Mouse (Mus musculus) frontal cortex, adult 2 months (tissue): ENCODE data around the gene Repin1. TPM values are rescaled to one million over a fixed set of nuclear protein-coding genes. Genes with fewer than 3 reads are reported as not detected.

Source experiments
- polyA plus RNA-seq: library from polyadenylated mRNA; depleted of rRNA; stranded (reverse); fragments of >200 nt; gene quantifications from 2 replicates; pipeline ENCODE4 v1.2.3, GENCODE M21; 2012; rRNA removed

Gene Repin1
- polyA plus RNA-seq, 1 experiment: 85.2 TPM

Other genes with a start within 250 kb of the Repin1 start
- 44.5 and 48.0 TPM in 2 replicates for gene Krba1, start 198.3 kb upstream of the Repin1 start, polyA plus RNA-seq
- 40.7 and 41.4 TPM in 2 replicates for gene Zfp467, start 148.1 kb upstream of the Repin1 start, polyA plus RNA-seq
- 2.0 and 2.2 TPM in 2 replicates for gene Sspo, start 145.7 kb upstream of the Repin1 start, polyA plus RNA-seq
- gene Atp6v0e2, start 56.3 kb upstream of the Repin1 start, polyA plus RNA-seq: 448 and 479 TPM in 2 replicates
- 25.4 and 29.2 TPM in 2 replicates for gene Lrrc61, start 39.1 kb upstream of the Repin1 start, polyA plus RNA-seq
- 12.8 and 19.2 TPM in 2 replicates for gene Rarres2, start 21.1 kb upstream of the Repin1 start, polyA plus RNA-seq
- not detected in 2 replicates for gene Gm45021, start 4.3 kb upstream of the Repin1 start, polyA plus RNA-seq
- gene Gm44965, start 58 bp downstream of the Repin1 start, polyA plus RNA-seq: not detected in 2 replicates
- 6.2 and 6.3 TPM in 2 replicates for gene Zfp775, start 8.2 kb downstream of the Repin1 start, polyA plus RNA-seq
- 22.3 and 22.7 TPM in 2 replicates for gene AI854703, start 32.9 kb downstream of the Repin1 start, polyA plus RNA-seq
- 1.4 and 2.1 TPM in 2 replicates for gene Gimap8, start 53.4 kb downstream of the Repin1 start, polyA plus RNA-seq
- gene Gimap9, start 82.2 kb downstream of the Repin1 start, polyA plus RNA-seq: 0.46 and 0.90 TPM in 2 replicates
- 0.68 and 0.69 TPM in 2 replicates for gene Gimap4, start 90.7 kb downstream of the Repin1 start, polyA plus RNA-seq
- gene Gimap6, start 114.3 kb downstream of the Repin1 start, polyA plus RNA-seq: 4.0 and 4.5 TPM in 2 replicates
- gene Gm28053, start 124.7 kb downstream of the Repin1 start, polyA plus RNA-seq: 0.54 and 2.1 TPM in 2 replicates
- gene Gimap7, start 124.7 kb downstream of the Repin1 start, polyA plus RNA-seq: not detected in 2 replicates
- gene Gimap1, start 145.2 kb downstream of the Repin1 start, polyA plus RNA-seq: 1.6 TPM in 2 replicates
- 0.67 and 0.82 TPM in 2 replicates for gene Gimap5, start 152.3 kb downstream of the Repin1 start, polyA plus RNA-seq
- 0.28 and 0.34 TPM in 2 replicates for gene Gimap3, start 177.0 kb downstream of the Repin1 start, polyA plus RNA-seq
- 23.7 and 28.1 TPM in 2 replicates for gene Tmem176a, start 247.0 kb downstream of the Repin1 start, polyA plus RNA-seq
- gene Tmem176b, start 247.6 kb downstream of the Repin1 start, polyA plus RNA-seq: 80.2 and 89.1 TPM in 2 replicates